Mouse (Mus musculus) mouse trophoblast stem cell (cell line): Measurements from ENCODE around the gene Mr1.

Source experiments
- in situ Hi-C, 2 experiments: fragments of 300-500 bp; cut with MseI, MboI; formaldehyde crosslinking; loops; 2 replicates in 1 of 2; 3 replicates in 1 of 2; pipeline ENCODE4 v1.15.1; 2025

Mr1 gene

DNA sequence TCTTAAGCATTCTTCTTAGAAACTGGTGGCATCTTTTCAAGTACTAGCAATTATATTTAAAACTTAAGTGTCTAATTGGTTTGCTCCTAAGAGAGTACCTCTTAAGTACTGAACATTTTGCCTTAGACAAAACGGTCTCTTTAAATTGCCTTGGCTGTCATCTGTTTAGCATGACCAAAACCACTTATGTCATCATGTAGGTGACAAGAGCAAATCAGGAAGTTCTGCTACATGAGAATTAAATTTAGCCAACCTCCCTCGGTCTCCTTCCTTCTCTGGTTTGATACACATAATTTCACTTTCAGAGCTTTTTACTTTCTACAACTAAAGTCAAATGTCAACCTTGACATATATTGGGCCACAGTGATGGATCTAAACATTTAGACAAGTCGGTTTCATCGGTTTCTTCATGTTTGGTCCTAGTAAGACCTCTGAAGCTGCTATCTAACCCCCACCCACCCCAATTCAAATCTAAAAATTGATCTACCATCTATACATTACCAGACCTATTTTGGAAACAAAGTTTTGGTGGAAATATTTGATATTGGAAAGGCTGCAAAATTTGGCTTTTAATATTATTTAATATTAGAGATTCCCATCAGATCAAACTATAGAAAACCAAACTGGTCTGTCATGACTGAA, 49.9 kb downstream of the Mr1 start:
- in situ Hi-C loops = no loop called here

DNA sequence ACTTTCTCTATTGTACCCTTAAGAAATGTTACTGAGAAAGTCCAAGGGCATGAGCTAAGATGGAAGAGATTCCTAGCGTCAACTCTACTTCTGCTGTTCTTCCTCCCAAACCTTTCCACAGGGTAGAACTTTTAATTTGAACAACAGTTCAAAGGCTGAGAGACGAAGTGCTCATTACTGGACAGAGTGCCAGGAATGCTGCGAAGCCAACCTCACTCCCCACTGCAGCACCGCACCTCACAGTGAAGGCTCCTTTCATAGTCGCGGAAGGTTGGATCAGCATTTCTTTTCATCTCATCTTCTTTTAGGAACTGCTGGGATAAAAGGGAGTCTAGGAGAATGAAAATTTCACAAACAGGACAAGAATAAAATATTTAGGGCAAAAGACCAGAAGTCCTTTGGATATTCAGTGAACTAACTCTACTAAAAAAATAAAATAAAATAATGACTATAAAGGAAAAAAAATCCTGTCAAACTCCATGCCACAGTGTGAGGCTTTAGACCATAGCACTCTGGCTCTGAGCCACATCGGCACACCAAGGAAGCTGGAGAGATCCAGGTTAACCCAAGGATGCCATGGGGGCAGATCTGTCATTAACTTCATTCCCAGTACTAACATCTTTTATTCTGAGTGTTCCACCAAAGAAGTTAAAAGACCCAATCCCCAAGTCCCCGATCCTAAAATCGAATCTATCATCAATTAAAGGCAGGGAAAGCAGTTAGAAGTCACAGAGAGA, 52.5 kb downstream of the Mr1 start:
- in situ Hi-C loops = no loop called here

DNA sequence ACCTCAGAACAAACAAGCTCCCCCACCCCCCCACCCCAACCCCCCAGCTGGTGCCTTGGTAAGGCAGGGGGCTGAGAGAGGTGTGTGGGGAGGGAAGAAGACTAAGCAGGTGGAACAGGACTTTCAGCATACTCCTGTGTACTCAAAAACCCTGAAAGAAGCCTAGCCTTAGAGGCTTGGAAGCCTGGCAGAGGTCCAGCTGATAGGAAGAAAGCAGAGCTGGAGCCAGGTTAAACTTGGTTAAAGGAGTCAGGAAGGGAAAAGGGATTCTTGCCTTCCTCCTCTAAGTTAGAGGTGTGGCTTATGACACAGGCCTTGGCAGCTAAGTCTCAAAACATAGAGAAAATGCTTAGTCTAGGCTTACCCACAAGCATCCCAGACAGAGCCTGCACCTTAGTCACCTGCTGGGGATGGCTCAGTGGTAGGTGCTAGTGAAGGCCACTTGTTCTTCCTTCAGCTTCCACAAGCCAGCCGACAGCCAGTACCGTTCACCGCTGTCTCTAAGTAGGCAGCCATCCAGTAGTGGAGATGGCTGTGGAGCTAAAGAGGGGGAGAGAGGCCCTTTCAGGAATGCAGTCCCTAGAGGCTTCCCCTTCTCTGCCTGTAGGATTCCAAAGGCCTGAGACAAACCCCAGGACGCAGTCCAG, 53.3 kb downstream of the Mr1 start:
- in situ Hi-C loops = no loop called here

DNA sequence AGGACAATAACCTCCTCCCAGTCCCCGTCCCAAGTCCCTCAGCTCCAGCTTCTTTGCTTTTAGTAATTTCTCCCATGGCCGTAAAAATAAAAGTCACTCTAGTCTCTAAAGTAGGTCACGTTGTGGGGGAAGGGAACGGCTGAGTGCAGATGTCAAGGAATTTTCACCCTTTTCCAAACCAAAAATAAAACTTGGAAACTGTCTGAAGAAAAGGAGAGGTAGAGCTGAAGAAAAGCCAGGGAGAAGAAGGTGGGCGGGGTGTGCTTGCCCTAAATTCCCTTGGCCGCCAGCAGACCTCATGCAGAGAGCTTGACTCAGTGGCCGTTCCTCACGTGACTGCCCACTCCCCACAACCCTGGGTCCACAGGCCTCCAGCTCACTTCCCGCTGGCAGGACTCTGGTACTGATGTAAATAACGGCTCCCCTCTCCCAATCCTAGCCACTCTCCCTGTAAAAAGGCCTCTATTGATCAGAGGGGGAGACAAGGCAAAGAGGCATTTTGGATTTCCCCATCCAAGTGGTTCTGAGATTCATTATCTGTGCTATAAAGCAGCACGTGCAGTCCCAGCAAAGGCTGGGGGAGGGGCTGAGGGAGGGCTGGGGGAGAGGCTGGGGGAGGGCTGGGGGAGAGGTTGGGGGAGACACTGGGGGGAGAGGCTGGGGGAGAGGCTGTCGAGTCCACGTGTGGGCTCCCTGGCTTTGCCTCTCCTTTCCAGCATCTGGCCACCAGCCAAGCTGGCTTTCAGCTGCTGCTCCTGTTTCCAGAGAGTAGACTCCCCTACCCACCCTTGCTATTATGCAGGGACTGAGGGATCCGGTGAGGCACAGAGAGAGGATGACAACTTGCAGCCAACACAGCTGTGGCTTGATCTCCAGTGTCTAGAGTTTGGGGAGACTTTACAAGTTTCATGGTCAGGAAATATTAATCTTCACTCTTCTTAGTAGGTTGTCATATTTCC, 54.5 kb downstream of the Mr1 start:
- in situ Hi-C loops = no loop called here

DNA sequence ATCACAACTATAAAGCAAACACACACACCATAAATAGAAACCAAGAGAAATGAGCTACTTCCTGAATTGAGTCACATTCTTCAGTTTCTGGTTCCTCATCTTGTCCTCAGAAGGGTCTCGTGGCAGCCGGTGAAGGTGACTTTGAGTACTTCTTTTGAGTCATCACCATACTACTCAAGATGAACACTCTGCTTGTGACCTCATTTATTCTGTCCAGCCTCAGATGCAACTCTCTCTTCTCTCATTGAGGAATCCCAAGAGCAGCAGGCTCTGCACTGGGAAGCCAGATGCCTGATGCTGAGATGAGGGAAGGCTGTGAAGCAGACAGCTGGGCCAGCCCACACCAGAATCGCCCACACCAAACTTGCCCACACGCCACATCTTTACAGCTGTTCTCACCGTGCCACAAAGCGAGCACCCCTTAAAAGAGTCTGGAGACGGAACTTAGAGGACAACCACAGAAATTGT, 55.2 kb downstream of the Mr1 start:
- in situ Hi-C loops = no loop called here

DNA sequence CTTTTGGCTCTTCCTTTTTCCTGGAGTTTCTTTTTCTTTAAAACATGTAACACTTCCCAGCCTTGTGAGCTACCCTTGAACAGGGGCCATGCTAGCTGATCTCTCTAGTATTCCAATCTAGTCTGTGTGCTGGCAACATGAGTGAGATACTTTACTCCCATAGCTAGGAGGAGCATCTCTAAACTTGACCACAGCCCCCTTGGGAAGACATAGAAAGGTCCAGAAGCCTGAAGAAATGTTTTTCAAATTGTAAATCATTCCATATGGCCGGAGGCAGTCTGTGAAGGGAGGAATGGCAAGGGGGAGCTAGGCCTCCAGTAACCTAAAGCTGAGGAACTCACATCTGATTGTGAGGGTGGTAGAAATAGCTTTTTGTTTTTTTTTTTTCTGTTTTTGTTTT, 55.9 kb downstream of the Mr1 start:
- in situ Hi-C loops = no loop called here

DNA sequence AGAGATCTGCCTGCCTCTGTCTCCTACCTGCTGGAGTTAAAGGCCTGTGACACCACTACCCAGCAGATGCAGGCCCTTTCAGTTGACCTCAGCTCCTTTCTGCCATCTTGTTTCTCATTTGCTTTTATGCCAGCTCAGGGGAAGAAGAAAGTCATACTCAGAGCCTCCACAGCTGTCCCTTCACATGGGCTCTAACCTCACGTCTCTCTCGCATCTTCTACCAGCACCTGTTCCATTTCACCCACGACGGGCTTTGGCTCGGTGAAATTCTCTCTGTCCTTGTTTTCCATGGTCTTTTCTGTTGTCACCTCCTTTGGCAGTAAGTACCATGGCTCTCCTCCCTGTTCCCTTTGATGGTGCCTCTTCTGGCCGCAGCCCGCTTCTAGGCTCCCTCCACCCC, 56.3 kb downstream of the Mr1 start:
- in situ Hi-C loops = no loop called here

DNA sequence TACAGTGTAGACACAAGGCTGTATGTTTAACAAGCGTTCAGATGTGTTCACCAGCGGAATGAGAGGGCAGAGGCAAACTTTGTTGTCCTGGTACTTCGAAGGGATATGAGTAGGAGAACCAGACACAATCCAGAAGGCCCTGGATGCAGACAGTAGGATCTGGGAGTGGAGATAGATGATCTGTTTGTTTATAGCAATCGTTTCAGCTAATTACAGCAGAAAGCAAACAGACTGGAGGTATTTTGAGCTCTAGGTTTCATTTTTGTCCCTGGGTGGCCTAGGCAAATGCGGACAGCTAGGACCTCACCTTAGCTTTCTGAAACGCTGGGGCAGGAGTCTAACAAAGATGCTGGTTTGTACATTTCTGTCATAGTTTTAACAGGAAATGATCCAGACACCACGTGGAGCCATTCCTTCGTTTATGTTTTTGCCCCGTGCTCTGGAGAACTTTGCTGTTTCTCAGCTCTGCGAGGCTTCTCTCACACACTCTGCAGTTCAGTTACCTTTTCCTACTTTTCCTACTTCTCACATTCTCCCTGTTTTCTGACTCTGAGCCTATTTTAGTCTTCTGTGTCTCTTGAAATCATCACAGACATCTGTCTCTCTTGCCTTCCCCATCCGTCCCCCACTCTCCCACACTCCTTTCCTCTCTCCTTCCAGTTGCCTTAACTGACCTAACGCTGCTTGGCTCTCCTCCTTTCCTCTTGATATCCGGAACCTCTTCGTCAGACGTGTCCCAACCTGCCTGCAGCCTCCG, 57.6 kb downstream of the Mr1 start:
- in situ Hi-C loops = no loop called here

DNA sequence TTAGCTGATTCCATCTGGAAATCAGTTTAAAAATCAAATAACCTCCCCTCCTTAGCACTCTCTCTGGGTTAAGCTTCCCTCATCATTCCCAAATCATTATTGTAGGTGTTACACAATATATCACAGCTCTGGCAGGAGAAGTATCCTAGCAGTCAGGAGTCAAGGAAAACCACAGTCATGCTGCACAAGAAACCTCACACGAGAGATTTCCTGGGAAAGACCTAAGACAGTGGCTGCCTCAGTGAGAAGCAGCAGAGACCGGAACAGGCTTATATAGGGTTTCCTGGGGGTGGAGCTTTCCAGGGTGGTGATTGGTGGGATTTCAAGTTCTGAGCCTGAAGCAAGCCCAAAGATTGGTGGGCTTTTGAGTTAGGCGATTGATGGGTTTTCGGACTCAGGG, 58.6 kb downstream of the Mr1 start:
- in situ Hi-C loops = no loop called here

DNA sequence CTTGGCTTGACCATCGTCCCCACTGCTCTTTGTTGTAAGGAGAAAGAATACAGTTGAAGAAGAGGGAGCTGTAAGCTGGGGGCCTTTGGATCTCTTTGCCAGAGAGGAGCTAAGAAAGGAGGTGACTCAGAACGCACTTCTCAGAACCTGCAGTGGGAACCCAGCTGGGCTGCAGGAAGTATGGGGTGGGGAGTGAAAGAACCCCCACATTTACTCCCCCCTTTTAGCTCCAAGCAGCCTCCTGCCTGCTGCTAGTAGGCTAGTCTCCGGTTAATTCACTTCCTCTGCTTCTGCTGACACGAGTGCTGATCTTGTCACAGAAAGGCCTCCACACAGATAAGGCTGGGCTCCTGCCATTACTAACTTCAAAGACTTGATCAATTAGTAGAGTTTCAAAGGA, 59.7 kb downstream of the Mr1 start:
- in situ Hi-C loops = no loop called here

DNA sequence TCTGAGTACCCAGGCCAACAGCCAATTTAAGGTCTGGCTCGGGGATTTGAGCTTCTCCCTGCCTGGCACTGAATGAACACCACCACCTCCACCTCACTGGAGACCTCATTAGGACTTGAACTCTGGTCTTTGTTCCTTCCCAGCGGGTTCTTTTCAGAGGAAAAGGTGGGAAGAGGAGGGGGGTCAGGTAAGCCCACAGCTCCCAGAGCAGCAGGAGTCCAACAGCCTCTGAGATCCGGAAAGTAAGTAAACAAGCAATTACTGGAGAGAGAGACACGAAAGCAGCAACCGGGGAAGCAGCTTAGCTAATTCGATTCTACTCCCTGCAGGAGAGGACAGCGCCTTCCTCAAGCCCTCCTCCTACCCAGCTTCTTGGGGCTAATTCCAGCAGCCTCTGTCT, 60.2 kb downstream of the Mr1 start:
- in situ Hi-C loops = no loop called here

DNA sequence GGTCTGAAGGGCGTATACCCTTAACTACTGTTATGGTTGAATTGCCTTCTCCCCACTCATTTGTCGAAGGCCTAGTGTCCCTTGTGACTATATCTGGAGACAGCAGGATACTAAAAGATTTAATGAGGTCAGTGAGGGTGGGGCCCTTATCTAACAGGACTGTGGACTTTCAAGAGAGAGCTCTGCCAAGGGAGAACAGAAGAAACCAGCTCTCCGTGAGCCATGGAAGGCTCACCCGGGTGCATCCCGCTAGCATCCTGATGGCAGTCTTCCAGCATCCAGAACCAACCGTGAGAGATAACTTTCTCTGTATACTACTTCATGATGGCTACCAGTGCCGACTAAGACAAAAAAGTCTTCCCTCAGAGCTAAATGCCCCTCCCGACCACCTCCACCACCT, 61.8 kb downstream of the Mr1 start:
- in situ Hi-C loops = no loop called here

DNA sequence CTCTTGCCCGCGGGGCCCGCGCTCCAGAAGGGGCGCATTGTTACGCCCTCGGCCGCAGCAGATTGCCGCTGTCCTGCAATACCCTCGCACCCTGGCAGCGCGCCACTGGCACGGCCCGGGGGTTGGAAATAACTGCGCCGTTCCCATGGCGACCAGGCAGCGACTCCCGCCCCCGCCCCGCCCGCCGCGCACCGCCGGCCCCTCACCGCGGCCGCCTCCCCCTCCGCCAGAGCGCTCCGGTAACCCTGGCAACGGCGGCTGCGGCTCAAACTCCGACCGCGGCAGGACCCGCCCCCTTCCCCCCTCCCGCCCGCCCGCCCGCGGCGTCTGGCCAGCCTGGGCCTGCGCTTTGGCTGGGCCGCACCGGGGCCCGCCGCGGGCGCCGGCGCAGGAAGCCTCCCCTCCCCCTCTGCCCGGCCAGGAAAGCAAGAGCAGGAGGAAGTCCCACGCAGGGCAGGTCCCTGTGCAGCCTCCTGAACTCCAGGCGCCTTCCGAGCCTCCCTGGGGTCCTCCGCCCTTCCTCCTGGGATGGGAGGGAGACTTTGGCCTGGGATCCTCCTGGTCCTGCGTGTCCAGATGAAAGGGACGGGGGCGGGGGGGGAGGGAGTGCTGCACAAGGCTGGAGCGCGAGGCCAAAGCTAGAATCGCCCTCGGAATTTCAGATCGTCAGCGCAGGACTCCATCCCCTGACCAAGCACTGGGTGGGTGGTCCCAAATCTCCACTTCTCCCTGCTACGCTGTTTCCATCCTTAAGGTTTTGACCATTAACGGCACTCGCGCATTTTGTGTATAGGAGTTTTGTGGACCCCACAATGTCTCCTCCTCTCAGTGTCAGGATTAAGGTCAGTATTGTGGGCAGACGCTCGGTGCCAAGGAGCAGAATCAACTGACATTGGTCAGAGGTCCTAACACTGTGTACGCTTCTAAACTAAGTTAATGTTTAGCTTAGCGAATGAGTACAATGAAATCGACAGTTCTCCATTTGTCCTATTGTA, 63.0 kb downstream of the Mr1 start:
- in situ Hi-C loops = no loop called here

DNA sequence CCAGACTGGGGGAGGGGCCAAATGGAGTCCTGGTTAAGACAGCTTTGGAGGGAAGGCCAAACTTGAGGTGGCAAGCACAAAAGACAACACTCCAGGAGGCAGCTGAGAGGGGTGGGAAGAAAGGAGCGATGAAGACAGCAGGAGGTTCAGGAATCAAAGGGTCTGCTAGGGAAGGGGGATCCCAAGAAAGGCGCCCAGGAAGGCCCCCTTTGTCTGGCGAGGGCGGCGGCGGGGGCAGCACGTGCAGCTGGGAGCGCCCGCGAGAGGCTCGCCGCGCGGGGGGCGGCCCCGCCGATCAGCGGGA, 63.7 kb downstream of the Mr1 start:
- in situ Hi-C loops = no loop called here

DNA sequence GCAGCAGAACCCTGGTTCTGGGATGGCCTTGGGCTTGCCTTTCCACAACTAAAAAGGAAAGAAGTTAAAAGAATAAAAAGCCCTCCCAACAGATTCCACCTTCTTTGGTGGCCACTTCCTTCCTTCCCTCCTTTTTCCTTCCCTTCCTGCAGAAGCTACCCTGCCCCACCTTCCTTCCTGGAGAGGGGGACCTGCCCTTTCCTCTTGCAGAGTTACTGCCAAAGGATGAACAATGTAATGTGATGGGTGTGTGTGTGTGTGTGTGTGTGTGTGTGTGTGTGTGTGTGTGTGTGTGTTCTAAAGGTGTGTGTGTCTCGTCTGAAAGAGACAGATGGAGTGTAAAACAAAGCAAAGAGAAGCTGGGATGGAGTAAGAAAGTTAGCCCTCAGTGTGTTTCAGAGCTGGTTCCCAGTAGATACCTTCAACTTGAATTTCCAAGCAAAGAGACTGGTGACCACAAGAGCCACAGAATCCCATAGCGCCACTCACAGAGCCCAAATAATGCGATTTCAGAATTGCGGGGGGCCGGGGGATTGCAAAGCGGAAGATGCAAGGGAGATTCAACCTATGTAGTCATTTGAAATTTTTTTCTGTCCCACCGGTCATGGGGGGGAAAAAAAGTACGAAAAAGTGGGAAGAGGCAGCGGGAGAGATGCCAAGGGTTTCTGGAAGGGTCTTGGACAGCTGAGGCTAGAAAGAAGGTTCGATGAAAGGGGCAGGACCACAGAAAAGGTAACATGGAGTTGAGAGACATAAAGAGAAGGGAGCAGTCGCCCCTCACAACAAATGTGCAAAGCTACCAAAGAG, 64.3 kb downstream of the Mr1 start:
- in situ Hi-C loops = no loop called here

DNA sequence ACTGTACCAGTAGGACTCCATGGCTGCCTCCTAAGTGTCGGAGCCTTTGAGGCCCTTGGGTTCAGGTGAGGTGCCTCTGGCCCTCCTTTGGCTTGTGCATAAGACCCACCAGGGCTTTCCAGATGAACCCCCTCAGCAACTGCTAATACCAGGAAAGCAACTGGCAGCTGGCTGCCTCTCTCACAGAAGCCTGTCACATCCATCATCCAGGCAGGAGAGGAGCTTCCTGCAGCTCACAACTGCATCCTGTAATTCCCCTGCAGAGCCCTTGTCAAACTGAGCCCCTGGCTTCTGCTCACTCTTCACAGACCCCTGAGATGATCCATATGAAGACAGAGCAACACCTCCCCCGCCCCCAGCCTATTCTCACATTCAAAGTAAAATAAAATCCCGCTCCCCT, 68.9 kb downstream of the Mr1 start:
- in situ Hi-C loops = no loop called here
